27 mouse cellular contexts compared by ENCODE assay signal in the genomic region with DNA sequence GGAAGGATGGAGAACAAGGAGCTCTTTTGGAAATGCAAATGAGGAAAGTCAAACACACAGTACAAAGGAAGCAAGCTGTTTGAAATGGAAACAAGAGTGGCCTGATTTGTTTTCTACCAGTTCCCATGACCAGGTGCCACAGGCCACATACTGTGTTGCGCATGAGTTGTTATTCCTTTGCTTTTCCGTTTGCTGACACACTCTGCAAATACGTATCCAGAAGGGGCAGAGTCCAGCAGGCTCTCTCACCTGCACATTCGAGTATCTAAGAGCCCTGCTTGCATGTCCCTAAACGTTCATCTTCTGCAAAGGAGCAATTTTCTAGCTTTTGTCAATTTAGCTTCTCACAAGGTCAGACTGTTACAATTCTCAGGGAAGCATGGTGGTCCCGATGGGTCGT. TPM values are rescaled to one million over a fixed set of nuclear protein-coding genes. Genes with fewer than 3 reads are reported as not detected.
DNase-seq lines count a peak whose midpoint lies in the region; ATAC-seq and TF ChIP-seq lines count a peak whose summit lies in the region.
"Had no signal": no experiment of that assay in that cellular context is flagged by ENCODE, and none has a peak within 500 bp of the region (broad histone marks: within the 10 kb centered on the region; RNA-seq: fewer than 3 reads in every experiment).

No protein-coding gene starts in this region.

- WGBS in liver, embryonic 16.5 days (ENCODE audit: insufficient replicate concordance) = 59% methylated on average over 7 of the region's 7 CpGs
- 69% methylated on average over 7 of the region's 7 CpGs for WGBS in liver, embryonic 11.5 days
- WGBS in intestine, embryonic 15.5 days = 68% methylated on average over 7 of the region's 7 CpGs
- 45% methylated on average over 7 of the region's 7 CpGs for WGBS in large intestine, adult 2 months
- 71% methylated on average over 7 of the region's 7 CpGs for WGBS in stomach, postnatal 0 days
- 86% methylated on average over 7 of the region's 7 CpGs for WGBS in heart, embryonic 12.5 days

- H3K27me3 ChIP-seq in liver, embryonic 16.5 days (ENCODE audit: control insufficient read depth, insufficient read depth, low read depth, low read length) = no peaks in the 10 kb centered on the region
- H3K27me3 ChIP-seq in liver, embryonic 11.5 days (replicated peaks; ENCODE audit: control insufficient read depth, insufficient read depth, low read length) = no peaks in the 10 kb centered on the region
- no peaks in the 10 kb centered on the region for H3K27me3 ChIP-seq in intestine, embryonic 15.5 days (replicated peaks)
- no peaks in the 10 kb centered on the region for H3K27me3 ChIP-seq in stomach, postnatal 0 days (ENCODE audit: control insufficient read depth, insufficient read depth, low read length)
- H3K27me3 ChIP-seq in heart, embryonic 12.5 days (replicated peaks) = no peaks in the 10 kb centered on the region
- H3K27me3 ChIP-seq: embryonic facial prominence, embryonic 12.5 days; embryonic facial prominence, embryonic 15.5 days; forebrain, embryonic 15.5 days; heart, embryonic 13.5 days had no signal

- no peaks in the 10 kb centered on the region for H3K9me3 ChIP-seq in liver, embryonic 16.5 days (replicated peaks; ENCODE audit: control insufficient read depth, low read length)
- no peaks in the 10 kb centered on the region for H3K9me3 ChIP-seq in liver, embryonic 11.5 days (ENCODE audit: control insufficient read depth, low read length)
- no peaks in the 10 kb centered on the region for H3K9me3 ChIP-seq in intestine, embryonic 15.5 days
- no peaks in the 10 kb centered on the region for H3K9me3 ChIP-seq in stomach, postnatal 0 days (ENCODE audit: control insufficient read depth, low read length)
- H3K9me3 ChIP-seq in heart, embryonic 12.5 days (replicated peaks) = no peaks in the 10 kb centered on the region
- H3K9me3 ChIP-seq: embryonic facial prominence, embryonic 12.5 days; embryonic facial prominence, embryonic 15.5 days; forebrain, embryonic 15.5 days; heart, embryonic 13.5 days had no signal

- H3K4me3 ChIP-seq in liver, embryonic 16.5 days (ENCODE audit: low read depth, low read length) = no peak overlapping the region
- H3K4me3 ChIP-seq in liver, embryonic 11.5 days (ENCODE audit: low read depth, low read length) = no peak overlapping the region
- no peak overlapping the region for H3K4me3 ChIP-seq in intestine, embryonic 15.5 days (replicated peaks)
- H3K4me3 ChIP-seq in stomach, postnatal 0 days (ENCODE audit: low read depth, low read length) = no peak overlapping the region
- H3K4me3 ChIP-seq in heart, embryonic 12.5 days = no peak overlapping the region
- H3K4me3 ChIP-seq: embryonic facial prominence, embryonic 12.5 days; embryonic facial prominence, embryonic 15.5 days; forebrain, embryonic 15.5 days; heart, embryonic 13.5 days had no signal

- no peak for DNase-seq in liver, embryonic 11.5 days (ENCODE audit: low spot score)
- peak; percentile 71 for DNase-seq in large intestine, adult 2 months (ENCODE audit: low read depth, low spot score)
- peak; percentile 67 for DNase-seq in stomach, postnatal 0 days (ENCODE audit: low spot score)
- DNase-seq in B cell, adult 2 months = no peak
- no peak for DNase-seq in retina, postnatal 1 day
- DNase-seq: adrenal gland, adult 8-10 months; adrenal gland, postnatal 36 days; cerebellum, adult 11 months; cerebellum, adult 2 months; cerebellum, adult 9-11 months; cerebellum, postnatal 25 days; gastrocnemius, postnatal 25 days; heart, adult 18-20 months; heart, postnatal 14 days; heart, postnatal 4 days had no signal

- no peak overlapping the region for H3K27ac ChIP-seq in liver, embryonic 16.5 days (ENCODE audit: low read length)
- H3K27ac ChIP-seq in liver, embryonic 11.5 days (ENCODE audit: low read depth, low read length) = no peak overlapping the region
- H3K27ac ChIP-seq in intestine, embryonic 15.5 days = 0 out of 2 replicates have a peak overlapping the region, but pooled peaks have one; percentile 14
- no peak overlapping the region; the same call in 1 of the 2 replicates for H3K27ac ChIP-seq in stomach, postnatal 0 days (replicated peaks)
- no peak overlapping the region for H3K27ac ChIP-seq in heart, embryonic 12.5 days (ENCODE audit: poor library complexity, severe bottlenecking)
- H3K27ac ChIP-seq: embryonic facial prominence, embryonic 12.5 days; embryonic facial prominence, embryonic 15.5 days; forebrain, embryonic 15.5 days; heart, embryonic 13.5 days; hindbrain, embryonic 14.5 days; hindbrain, postnatal 0 days had no signal

- ATAC-seq in liver, embryonic 16.5 days (ENCODE audit: low read depth) = peak; percentile 70
- ATAC-seq in liver, embryonic 11.5 days (replicated peaks; ENCODE audit: low FRiP score) = no peak
- ATAC-seq in intestine, embryonic 15.5 days = peak; percentile 66
- ATAC-seq in stomach, postnatal 0 days (ENCODE audit: low FRiP score, low TSS enrichment) = peak; percentile 92
- no peak for ATAC-seq in heart, embryonic 12.5 days (ENCODE audit: insufficient number of reproducible peaks, low FRiP score)
- ATAC-seq: activated CD4-positive, CD25-positive, alpha-beta regulatory T cell, adult 4 months; CD4-positive, CD25-positive, alpha-beta regulatory T cell, adult 4 months; forebrain, embryonic 15.5 days; hindbrain, postnatal 0 days had no signal

- H3K9ac ChIP-seq in liver, embryonic 16.5 days (ENCODE audit: low read depth, low read length) = no peak overlapping the region
- H3K9ac ChIP-seq in liver, embryonic 11.5 days (ENCODE audit: low read depth, low read length) = no peak overlapping the region
- no peak overlapping the region for H3K9ac ChIP-seq in intestine, embryonic 15.5 days
- H3K9ac ChIP-seq in stomach, postnatal 0 days (ENCODE audit: low read length) = no peak overlapping the region
- H3K9ac ChIP-seq in heart, embryonic 12.5 days = no peak overlapping the region
- H3K9ac ChIP-seq: embryonic facial prominence, embryonic 12.5 days; embryonic facial prominence, embryonic 15.5 days; forebrain, embryonic 15.5 days; heart, embryonic 13.5 days; hindbrain, embryonic 14.5 days had no signal

- H3K4me2 ChIP-seq in liver, embryonic 16.5 days (ENCODE audit: low read depth, low read length) = no peak overlapping the region
- no peak overlapping the region for H3K4me2 ChIP-seq in liver, embryonic 11.5 days
- H3K4me2 ChIP-seq in intestine, embryonic 15.5 days (replicated peaks) = no peak overlapping the region
- no peak overlapping the region for H3K4me2 ChIP-seq in stomach, postnatal 0 days (replicated peaks; ENCODE audit: low read depth)
- H3K4me2 ChIP-seq in heart, embryonic 12.5 days = no peak overlapping the region
- H3K4me2 ChIP-seq: embryonic facial prominence, embryonic 12.5 days; embryonic facial prominence, embryonic 15.5 days; forebrain, embryonic 15.5 days; heart, embryonic 13.5 days; hindbrain, embryonic 14.5 days had no signal

- H3K4me1 ChIP-seq in liver, embryonic 16.5 days (ENCODE audit: control insufficient read depth, low read depth, low read length) = no peaks in the 10 kb centered on the region
- no peaks in the 10 kb centered on the region for H3K4me1 ChIP-seq in liver, embryonic 11.5 days (replicated peaks; ENCODE audit: control insufficient read depth, insufficient read depth, low read length)
- peaks cover 7% of the 10 kb centered on the region for H3K4me1 ChIP-seq in intestine, embryonic 15.5 days (replicated peaks)
- no peaks in the 10 kb centered on the region for H3K4me1 ChIP-seq in stomach, postnatal 0 days (replicated peaks; ENCODE audit: control insufficient read depth, insufficient read depth)
- peaks cover 3% of the 10 kb centered on the region; the same call in 1 of the 2 replicates for H3K4me1 ChIP-seq in heart, embryonic 12.5 days (replicated peaks)
- H3K4me1 ChIP-seq: embryonic facial prominence, embryonic 12.5 days; embryonic facial prominence, embryonic 15.5 days; forebrain, embryonic 15.5 days; heart, embryonic 13.5 days had no signal

- no peaks in the 10 kb centered on the region for H3K36me3 ChIP-seq in liver, embryonic 16.5 days (ENCODE audit: control insufficient read depth, insufficient read depth)
- H3K36me3 ChIP-seq in liver, embryonic 11.5 days (ENCODE audit: control insufficient read depth, insufficient read depth, low read length) = no peaks in the 10 kb centered on the region
- no peaks in the 10 kb centered on the region for H3K36me3 ChIP-seq in intestine, embryonic 15.5 days
- H3K36me3 ChIP-seq in stomach, postnatal 0 days (ENCODE audit: control insufficient read depth, insufficient read depth, low read length) = no peaks in the 10 kb centered on the region
- no peaks in the 10 kb centered on the region for H3K36me3 ChIP-seq in heart, embryonic 12.5 days
- H3K36me3 ChIP-seq: embryonic facial prominence, embryonic 12.5 days; embryonic facial prominence, embryonic 15.5 days; forebrain, embryonic 15.5 days; heart, embryonic 13.5 days had no signal

- no peak for TF ChIP-seq CTCF in stomach, postnatal 0 days (IDR thresholded peaks at IDR 0.05; ENCODE audit: low read depth)

- no peak for TF ChIP-seq EP300 in stomach, postnatal 0 days (optimal IDR thresholded peaks at IDR 0.05)

RNA-seq across cellular contexts. Expression of a gene that starts 24.3 kb away (rescaled TPM):
- polyA plus RNA-seq in liver, embryonic 16.5 days (2015; fragmentation: Nextera tagmentation; extraction: Ambion mirVana) = 2.7 and 3.5 TPM in 2 replicates
- polyA plus RNA-seq in liver, embryonic 11.5 days (2014; fragmentation: Nextera tagmentation; extraction: Ambion mirVana) = 8.1 and 8.5 TPM in 2 replicates
- 28.2 and 29.6 TPM in 2 replicates for polyA plus RNA-seq in intestine, embryonic 15.5 days (2015; fragmentation: Nextera tagmentation; extraction: Ambion mirVana)
- polyA plus RNA-seq in large intestine, adult 2 months (2012; rRNA removed) = 9.7 and 14.1 TPM in 2 replicates
- polyA plus RNA-seq in stomach, postnatal 0 days (2015; fragmentation: Nextera tagmentation; extraction: Ambion mirVana) = 71.9 and 76.9 TPM in 2 replicates
- 18.6 and 20.9 TPM in 2 replicates for polyA plus RNA-seq in heart, embryonic 12.5 days (2016; fragmentation: Nextera tagmentation; extraction: Ambion mirVana)
- polyA plus RNA-seq: C2C12 had no signal

Comparison
In these comparisons a context has a peak if more than half of its experiments do, and no peak if none do; other contexts are left out.
1. ATAC-seq: peak in liver, embryonic 16.5 days (single experiment), intestine, embryonic 15.5 days (single experiment) and stomach, postnatal 0 days (single experiment); none in liver, embryonic 11.5 days (single experiment) and heart, embryonic 12.5 days (single experiment).
2. DNase-seq: peak in large intestine, adult 2 months (single experiment) and stomach, postnatal 0 days (single experiment); none in liver, embryonic 11.5 days (single experiment), B cell, adult 2 months (0 of 2) and retina, postnatal 1 day (single experiment).